Mouse (Mus musculus) limb, embryonic 11.5 days (tissue): ENCODE measurements at regions not wholly inside any gene's neighbourhood (a gene's known extent, or its start where the extent isn't known, plus 50 kb on each side); places are given as distances from the start of the nearest gene placed in this dataset.

Source experiments
- ATAC-seq: fragments of 200-750 bp; cut with Nextera tagmentation; 2 replicates; pipeline ENCODE4 v1.8.0; 2017; ENCODE audit warnings: low read depth; ENCODE audit not compliant: insufficient number of reproducible peaks, low FRiP score, low TSS enrichment
- DNase-seq: peaks from one replicate; pipeline ENCODE4 v3.0.0-alpha.2; 2015; ENCODE audit warnings: low spot score
- H3K27ac ChIP-seq: fragments of 300-500 bp; sonication (generic); replicated peaks from 2 replicates; pipeline ENCODE4 v1.5.1; 2014; ENCODE audit warnings: low read depth, mild to moderate bottlenecking, low read length
- H3K27me3 ChIP-seq: fragments of 300-500 bp; sonication (generic); 2 replicates; pipeline ENCODE4 v1.6.1; 2014; ENCODE audit warnings: mild to moderate bottlenecking, low read length, mixed read lengths; ENCODE audit not compliant: control insufficient read depth, insufficient read depth
- H3K36me3 ChIP-seq: fragments of 300-500 bp; sonication (generic); 2 replicates; pipeline ENCODE4 v1.6.1; 2014; ENCODE audit warnings: mild to moderate bottlenecking, low read length, moderate library complexity, mixed read lengths; ENCODE audit not compliant: control insufficient read depth, insufficient read depth
- H3K4me1 ChIP-seq: fragments of 300-500 bp; sonication (generic); 2 replicates; pipeline ENCODE4 v1.6.1; 2014; ENCODE audit warnings: low read length, mixed read lengths; ENCODE audit not compliant: control insufficient read depth, insufficient read depth
- H3K4me2 ChIP-seq: fragments of 300-500 bp; sonication (generic); 2 replicates; pipeline ENCODE4 v1.6.1; 2014; ENCODE audit warnings: low read depth, mild to moderate bottlenecking, moderate library complexity; ENCODE audit not compliant: severe bottlenecking
- H3K4me3 ChIP-seq: fragments of 300-500 bp; sonication (generic); 2 replicates; pipeline ENCODE4 v1.5.1; 2014; ENCODE audit warnings: low read depth, low read length
- H3K9ac ChIP-seq: fragments of 300-500 bp; sonication (generic); 2 replicates; pipeline ENCODE4 v1.6.1; 2014; ENCODE audit warnings: mild to moderate bottlenecking, low read length
- H3K9me3 ChIP-seq: fragments of 300-500 bp; sonication (generic); 2 replicates; pipeline ENCODE4 v1.6.1; 2016; ENCODE audit warnings: low read length; ENCODE audit not compliant: control insufficient read depth
- WGBS: fragments of 180-500 bp; shearing (Covaris S2); extraction: QIAGEN DNeasy Blood & Tissue Kit; methylation state at CpG from one replicate; pipeline ENCODE4 v1.1.7; 2014; 5-methylcytosine and 5-hydroxymethylcytosine counted together

GRCm38 (mm10) chr12:110212716-110213115 lies 66.2 kb upstream of the Dio3 start:
- Histone ChIP-seq H3K9ac (no peak overlapping the region), H3K36me3 (no peaks in the 10 kb centered on the region), H3K9me3 (no peaks in the 10 kb centered on the region), H3K4me2 (no peak overlapping the region), H3K4me3 (no peak overlapping the region), H3K27ac (no peak overlapping the region), H3K27me3 (peaks cover 3% of the 10 kb centered on the region; the same call in 1 of the 2 replicates), H3K4me1 (peaks cover 7% of the 10 kb centered on the region)
- no peak for DNase-seq
- ATAC-seq, result no peak
- 75% methylated on average over 4 of the region's 4 CpGs for WGBS

GRCm38 (mm10) chr12:110214833-110215232 lies 64.0 kb upstream of the Dio3 start:
- ATAC-seq (no peak), DNase-seq (peak; percentile 30)
- no peak overlapping the region for H3K9ac ChIP-seq
- H3K4me1 ChIP-seq, result peaks cover 5% of the 10 kb centered on the region; the same call in 1 of the 2 replicates
- 23% methylated on average over 8 of the region's 8 CpGs for WGBS
- H3K36me3 ChIP-seq, result no peaks in the 10 kb centered on the region
- H3K27ac ChIP-seq, result no peak overlapping the region
- H3K27me3 ChIP-seq, result peaks cover 3% of the 10 kb centered on the region; the same call in 1 of the 2 replicates
- H3K9me3 ChIP-seq, result no peaks in the 10 kb centered on the region
- H3K4me3 ChIP-seq, result no peak overlapping the region
- H3K4me2 ChIP-seq, result no peak overlapping the region

GRCm38 (mm10) chr12:110215311-110215710 lies 63.6 kb upstream of the Dio3 start:
- H3K4me1 ChIP-seq, result peaks cover 5% of the 10 kb centered on the region; the same call in 1 of the 2 replicates
- no peak overlapping the region for H3K4me2 ChIP-seq
- H3K36me3 ChIP-seq, result no peaks in the 10 kb centered on the region
- H3K9ac ChIP-seq, result no peak overlapping the region
- H3K27ac ChIP-seq, result no peak overlapping the region
- H3K4me3 ChIP-seq, result no peak overlapping the region
- H3K27me3 ChIP-seq, result peaks cover 3% of the 10 kb centered on the region; the same call in 1 of the 2 replicates
- DNase-seq (no peak), ATAC-seq (no peak)
- H3K9me3 ChIP-seq, result no peaks in the 10 kb centered on the region
- WGBS, result 72% methylated on average over 6 of the region's 6 CpGs

GRCm38 (mm10) chr12:110219750-110220149 lies 59.1 kb upstream of the Dio3 start:
- Histone ChIP-seq H3K4me1 (peaks cover 4% of the 10 kb centered on the region; the same call in 1 of the 2 replicates), H3K9ac (no peak overlapping the region), H3K27me3 (peaks cover 3% of the 10 kb centered on the region; the same call in 1 of the 2 replicates), H3K4me3 (no peak overlapping the region), H3K9me3 (no peaks in the 10 kb centered on the region), H3K4me2 (no peak overlapping the region), H3K36me3 (no peaks in the 10 kb centered on the region), H3K27ac (no peak overlapping the region)
- ATAC-seq (no peak), DNase-seq (no peak)
- WGBS, result 84% methylated on average over 8 of the region's 8 CpGs

GRCm38 (mm10) chr12:110220516-110220915 lies 58.4 kb upstream of the Dio3 start:
- Histone ChIP-seq H3K9me3 (no peaks in the 10 kb centered on the region), H3K9ac (no peak overlapping the region), H3K27me3 (peaks cover 3% of the 10 kb centered on the region; the same call in 1 of the 2 replicates), H3K4me2 (no peak overlapping the region), H3K4me1 (no peaks in the 10 kb centered on the region), H3K4me3 (no peak overlapping the region), H3K36me3 (no peaks in the 10 kb centered on the region), H3K27ac (no peak overlapping the region)
- DNase-seq (no peak), ATAC-seq (no peak)
- 73% methylated on average over 8 of the region's 8 CpGs for WGBS

- Histone ChIP-seq H3K4me1 (no peaks in the 10 kb centered on the region), H3K4me2 (no peak overlapping the region), H3K9me3 (no peaks in the 10 kb centered on the region), H3K27me3 (peaks cover 3% of the 10 kb centered on the region; the same call in 1 of the 2 replicates), H3K27ac (no peak overlapping the region), H3K36me3 (no peaks in the 10 kb centered on the region), H3K4me3 (no peak overlapping the region), H3K9ac (no peak overlapping the region)
- whole genome bisulfite sequencing, result 60% methylated on average over 4 of the region's 4 CpGs
- DNase-seq (no peak), ATAC-seq (no peak)
Observed at GRCm38 (mm10) chr12:110221184-110221583, 57.7 kb upstream of the Dio3 start.

- no peak overlapping the region for H3K9ac ChIP-seq
- WGBS, result 59% methylated on average over 3 of the region's 3 CpGs
- H3K36me3 ChIP-seq, result no peaks in the 10 kb centered on the region
- no peaks in the 10 kb centered on the region for H3K4me1 ChIP-seq
- ATAC-seq, result no peak
- H3K27ac ChIP-seq, result no peak overlapping the region
- H3K27me3 ChIP-seq, result peaks cover under 1% of the 10 kb centered on the region; the same call in 1 of the 2 replicates
- no peak overlapping the region for H3K4me2 ChIP-seq
- no peaks in the 10 kb centered on the region for H3K9me3 ChIP-seq
- H3K4me3 ChIP-seq, result no peak overlapping the region
- DNase-seq, result no peak
Observed at GRCm38 (mm10) chr12:110221679-110222078, 57.2 kb upstream of the Dio3 start.

- DNase-seq, result no peak
- Histone ChIP-seq H3K4me2 (no peak overlapping the region), H3K36me3 (no peaks in the 10 kb centered on the region), H3K27ac (no peak overlapping the region), H3K4me1 (no peaks in the 10 kb centered on the region), H3K9me3 (no peaks in the 10 kb centered on the region), H3K9ac (no peak overlapping the region), H3K4me3 (no peak overlapping the region), H3K27me3 (no peaks in the 10 kb centered on the region; the same call in 1 of the 2 replicates)
- no peak for ATAC-seq
- 88% methylated on average over 7 of the region's 7 CpGs for WGBS
Observed at GRCm38 (mm10) chr12:110224250-110224649, 54.6 kb upstream of the Dio3 start.

GRCm38 (mm10) chr12:110228011-110228411 lies 50.9 kb upstream of the Dio3 start:
- Histone ChIP-seq H3K9ac (no peak overlapping the region), H3K4me3 (no peak overlapping the region), H3K36me3 (no peaks in the 10 kb centered on the region), H3K27me3 (no peaks in the 10 kb centered on the region; the same call in 1 of the 2 replicates), H3K9me3 (no peaks in the 10 kb centered on the region), H3K4me2 (no peak overlapping the region), H3K4me1 (no peaks in the 10 kb centered on the region), H3K27ac (no peak overlapping the region)
- ATAC-seq (no peak), DNase-seq (no peak)
- 85% methylated on average over 12 of the region's 12 CpGs for WGBS
